Mouse (Mus musculus) testis, adult 2 months (tissue): ENCODE results near the gene Sntn.

Experiments
- CTCF ChIP-seq: fragments of 200-500 bp; IDR thresholded peaks from 2 replicates; pipeline ENCODE4 v1.5.1; 2012; ENCODE audit warnings: low read depth, mild to moderate bottlenecking, inconsistent platforms, low read length, moderate library complexity; ENCODE audit not compliant: control insufficient read depth, insufficient read depth, insufficient replicate concordance
- POLR2A ChIP-seq: fragments of 200-500 bp; IDR thresholded peaks from 2 replicates; pipeline ENCODE4 v1.6.1; 2012; ENCODE audit warnings: low read depth, mild to moderate bottlenecking, inconsistent platforms, low read length, moderate library complexity; ENCODE audit not compliant: control insufficient read depth

DNA sequence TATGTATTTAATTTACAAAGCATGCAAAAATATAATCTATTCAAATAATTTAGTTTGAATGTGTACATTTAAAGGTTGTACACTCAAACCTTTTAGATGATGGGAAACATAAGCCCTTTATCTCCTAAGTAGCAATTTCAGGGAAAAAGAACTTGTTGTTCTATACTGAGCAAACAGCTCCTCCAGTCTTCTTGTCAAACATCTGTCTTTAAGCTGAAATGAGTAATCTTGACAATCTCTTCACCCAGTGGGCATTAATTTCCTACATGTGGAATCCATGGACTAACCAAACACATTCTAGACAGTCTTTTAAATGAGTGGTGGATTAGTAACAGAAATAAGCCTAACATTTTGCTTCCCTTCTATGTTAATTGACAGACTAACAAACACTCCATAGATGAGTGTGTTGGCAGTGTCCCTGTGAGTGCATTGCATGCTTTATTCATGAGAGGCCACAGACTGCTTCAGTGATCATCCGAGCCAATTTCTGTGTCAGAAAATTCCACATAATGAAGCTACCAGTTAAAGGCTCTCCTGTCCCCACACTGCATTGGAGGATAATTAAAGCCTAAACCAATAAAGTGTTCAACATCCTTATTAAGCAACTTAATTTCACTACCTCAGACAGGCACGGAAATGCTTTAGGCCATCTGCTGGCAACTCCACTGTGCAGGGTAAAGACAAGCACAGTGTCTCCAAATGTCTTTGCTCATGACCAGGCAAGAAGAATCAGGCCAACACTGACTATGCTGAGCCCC lies 19.0 kb upstream of the Sntn start:
- TF ChIP-seq CTCF (no peak), POLR2A (no peak)
